10 mouse cellular contexts compared by ENCODE assay signal in genomic region chr14:99043499-99043898, GRCm38 (mm10). TPM values are rescaled to one million over a fixed set of nuclear protein-coding genes. Genes with fewer than 3 reads are reported as not detected.
DNase-seq lines count a peak whose midpoint lies in the region; ATAC-seq and TF ChIP-seq lines count a peak whose summit lies in the region.
"Had no signal": no experiment of that assay in that cellular context is flagged by ENCODE, and none has a peak within 500 bp of the region (broad histone marks: within the 10 kb centered on the region; RNA-seq: fewer than 3 reads in every experiment).

No protein-coding gene starts in this region.

- peak overlapping the region; percentile 73 for H3K4me2 ChIP-seq in embryonic facial prominence, embryonic 15.5 days (replicated peaks)
- peak overlapping the region; percentile 81 for H3K4me2 ChIP-seq in hindbrain, embryonic 16.5 days (ENCODE audit: low read length)
- H3K4me2 ChIP-seq in midbrain, embryonic 15.5 days, result peak overlapping the region; percentile 91; the same call in 1 of the 2 replicates

- H3K4me3 ChIP-seq in layer of hippocampus, adult 2 months, result peak overlapping the region; percentile 20; the same call in 1 of the 2 replicates
- no peak overlapping the region for H3K4me3 ChIP-seq in embryonic facial prominence, embryonic 15.5 days (replicated peaks)
- no peak overlapping the region for H3K4me3 ChIP-seq in hindbrain, embryonic 16.5 days (ENCODE audit: low read length)
- no peak overlapping the region for H3K4me3 ChIP-seq in midbrain, embryonic 15.5 days
- H3K4me3 ChIP-seq in cerebellum, adult 2 months (replicated peaks; ENCODE audit: insufficient read depth, low read depth, low read length), result no peak overlapping the region

- no peak for TF ChIP-seq POLR2A in cerebellum, adult 2 months (IDR thresholded peaks at IDR 0.05; ENCODE audit: borderline replicate concordance, insufficient read depth, low read length)

- no peaks in the 10 kb centered on the region for H3K9me3 ChIP-seq in embryonic facial prominence, embryonic 15.5 days (replicated peaks)
- H3K9me3 ChIP-seq in hindbrain, embryonic 16.5 days (ENCODE audit: control insufficient read depth, low read length), result no peaks in the 10 kb centered on the region
- no peaks in the 10 kb centered on the region for H3K9me3 ChIP-seq in midbrain, embryonic 15.5 days

- H3K9ac ChIP-seq in embryonic facial prominence, embryonic 15.5 days, result no peak overlapping the region
- H3K9ac ChIP-seq in hindbrain, embryonic 16.5 days (ENCODE audit: low read depth, low read length), result no peak overlapping the region
- H3K9ac ChIP-seq in midbrain, embryonic 15.5 days, result no peak overlapping the region

- TF ChIP-seq CTCF in layer of hippocampus, adult 2 months (conservative IDR thresholded peaks at IDR 0.05), result no peak
- no peak for TF ChIP-seq CTCF in cerebellum, adult 2 months (IDR thresholded peaks at IDR 0.05; ENCODE audit: borderline replicate concordance, insufficient read depth, low read depth, low read length)

- H3K27me3 ChIP-seq in embryonic facial prominence, embryonic 15.5 days, result no peaks in the 10 kb centered on the region
- H3K27me3 ChIP-seq in hindbrain, embryonic 16.5 days (replicated peaks; ENCODE audit: control insufficient read depth, insufficient read depth, low read length), result no peaks in the 10 kb centered on the region
- H3K27me3 ChIP-seq in midbrain, embryonic 15.5 days (replicated peaks), result no peaks in the 10 kb centered on the region
- H3K27me3 ChIP-seq in cerebellum, adult 2 months (ENCODE audit: control insufficient read depth, insufficient read depth, low read length), result no peaks in the 10 kb centered on the region

- DNase-seq in layer of hippocampus, adult 2 months (ENCODE audit: low spot score in 2 of 2), result no peak
- no peak for DNase-seq in layer of hippocampus, adult 8-10 months (ENCODE audit: low spot score in 2 of 2)
- DNase-seq in ovary, postnatal 36 days (ENCODE audit: low spot score), result no peak
- DNase-seq in testis, postnatal 14 days (ENCODE audit: low spot score), result no peak
- no peak for DNase-seq in cerebellum, adult 2 months
- DNase-seq: kidney, adult 2 months had no signal

- ATAC-seq in embryonic facial prominence, embryonic 15.5 days (ENCODE audit: insufficient number of reproducible peaks, low FRiP score, low TSS enrichment, low read depth), result no peak
- no peak for ATAC-seq in hindbrain, embryonic 16.5 days
- ATAC-seq in midbrain, embryonic 15.5 days (replicated peaks), result no peak
- ATAC-seq: activated CD4-positive, CD25-positive, alpha-beta regulatory T cell, adult 4 months had no signal

- 0 out of 2 replicates have a peak, but pooled peaks cover 3% of the 10 kb centered on the region for H3K36me3 ChIP-seq in embryonic facial prominence, embryonic 15.5 days
- H3K36me3 ChIP-seq in hindbrain, embryonic 16.5 days (ENCODE audit: control insufficient read depth, insufficient read depth, low read length), result 0 out of 2 replicates have a peak, but pooled peaks cover 2% of the 10 kb centered on the region
- H3K36me3 ChIP-seq in midbrain, embryonic 15.5 days (replicated peaks), result no peaks in the 10 kb centered on the region

- peaks cover 27% of the 10 kb centered on the region for H3K4me1 ChIP-seq in embryonic facial prominence, embryonic 15.5 days
- H3K4me1 ChIP-seq in hindbrain, embryonic 16.5 days (ENCODE audit: control insufficient read depth, insufficient read depth, low read depth, low read length), result peaks cover 24% of the 10 kb centered on the region
- H3K4me1 ChIP-seq in midbrain, embryonic 15.5 days, result peaks cover 27% of the 10 kb centered on the region
- H3K4me1 ChIP-seq in cerebellum, adult 2 months (ENCODE audit: control insufficient read depth, insufficient read depth, low read length), result peaks cover 8% of the 10 kb centered on the region

- H3K27ac ChIP-seq in layer of hippocampus, adult 2 months, result no peak overlapping the region
- no peak overlapping the region for H3K27ac ChIP-seq in embryonic facial prominence, embryonic 15.5 days (replicated peaks)
- no peak overlapping the region for H3K27ac ChIP-seq in hindbrain, embryonic 16.5 days (ENCODE audit: low read depth, low read length)
- no peak overlapping the region for H3K27ac ChIP-seq in midbrain, embryonic 15.5 days
- H3K27ac ChIP-seq in cerebellum, adult 2 months (ENCODE audit: insufficient read depth, low read length), result no peak overlapping the region

- WGBS in embryonic facial prominence, embryonic 15.5 days, result 60% methylated on average over 1 of the region's 1 CpGs
- 27% methylated on average over 1 of the region's 1 CpGs for WGBS in hindbrain, embryonic 16.5 days
- 42% methylated on average over 1 of the region's 1 CpGs for WGBS in midbrain, embryonic 15.5 days
- WGBS in cerebellum, adult 2 months, result 47% methylated on average over 1 of the region's 1 CpGs

RNA-seq across cellular contexts. Expression of gene Mzt1, which starts 2.4 kb away (rescaled TPM):
- 10 to 100 TPM; 65.4 to 76.2 TPM for total RNA-seq in layer of hippocampus, adult 2 months (2021)
- 10 to 100 TPM; 56.2 to 72.0 (median 64.8) TPM for total RNA-seq in layer of hippocampus, adult 8-10 months (2022)
- 64.3 and 69.2 TPM in 2 replicates for polyA plus RNA-seq in embryonic facial prominence, embryonic 15.5 days (2015; fragmentation: Nextera tagmentation; extraction: Ambion mirVana)
- 88.4 and 92.7 TPM in 2 replicates for polyA plus RNA-seq in hindbrain, embryonic 16.5 days (2015; fragmentation: Nextera tagmentation; extraction: Ambion mirVana)
- 104 and 113 TPM in 2 replicates for polyA plus RNA-seq in midbrain, embryonic 15.5 days (2015; fragmentation: Nextera tagmentation; extraction: Ambion mirVana)
- polyA plus RNA-seq in cerebellum, adult 2 months (2012; rRNA removed), result 57.7 and 60.9 TPM in 2 replicates

RNA-seq across cellular contexts. Expression of gene Bora, which starts 2.5 kb away (rescaled TPM):
- total RNA-seq in layer of hippocampus, adult 2 months (2021), result 1 to 10 TPM; 2.5 to 3.5 TPM
- total RNA-seq in layer of hippocampus, adult 8-10 months (2022), result 1 to 10 TPM; 2.0 to 3.6 (median 2.1) TPM
- 46.7 and 48.5 TPM in 2 replicates for polyA plus RNA-seq in embryonic facial prominence, embryonic 15.5 days (2015; fragmentation: Nextera tagmentation; extraction: Ambion mirVana)
- 14.4 and 15.3 TPM in 2 replicates for polyA plus RNA-seq in hindbrain, embryonic 16.5 days (2015; fragmentation: Nextera tagmentation; extraction: Ambion mirVana)
- polyA plus RNA-seq in midbrain, embryonic 15.5 days (2015; fragmentation: Nextera tagmentation; extraction: Ambion mirVana), result 12.8 and 13.7 TPM in 2 replicates
- 4.2 and 4.3 TPM in 2 replicates for polyA plus RNA-seq in cerebellum, adult 2 months (2012; rRNA removed)

RNA-seq across cellular contexts. Expression of gene Rpl36a-ps1, which starts 49.4 kb away (rescaled TPM):
- 1 to 10 TPM; 2.1 TPM for total RNA-seq in layer of hippocampus, adult 2 months (2021)
- total RNA-seq in layer of hippocampus, adult 8-10 months (2022), result 1 to 10 TPM; 1.3 to 4.4 (median 2.8) TPM
- polyA plus RNA-seq in embryonic facial prominence, embryonic 15.5 days (2015; fragmentation: Nextera tagmentation; extraction: Ambion mirVana), result 1.6 and 2.4 TPM in 2 replicates
- polyA plus RNA-seq in hindbrain, embryonic 16.5 days (2015; fragmentation: Nextera tagmentation; extraction: Ambion mirVana), result 0.81 and 1.1 TPM in 2 replicates
- polyA plus RNA-seq in midbrain, embryonic 15.5 days (2015; fragmentation: Nextera tagmentation; extraction: Ambion mirVana), result not detected in 2 replicates
- 1.2 and 1.8 TPM in 2 replicates for polyA plus RNA-seq in cerebellum, adult 2 months (2012; rRNA removed)
- polyA plus RNA-seq: kidney, adult 2 months had no signal

RNA-seq across cellular contexts. Expression of gene Pibf1, which starts 55.7 kb away (rescaled TPM):
- 10 to 100 TPM; 14.1 to 15.5 TPM for total RNA-seq in layer of hippocampus, adult 2 months (2021)
- 10 to 100 TPM; 13.3 to 17.2 (median 14.5) TPM for total RNA-seq in layer of hippocampus, adult 8-10 months (2022)
- polyA plus RNA-seq in embryonic facial prominence, embryonic 15.5 days (2015; fragmentation: Nextera tagmentation; extraction: Ambion mirVana), result 19.2 and 19.9 TPM in 2 replicates
- polyA plus RNA-seq in hindbrain, embryonic 16.5 days (2015; fragmentation: Nextera tagmentation; extraction: Ambion mirVana), result 16.3 and 17.0 TPM in 2 replicates
- polyA plus RNA-seq in midbrain, embryonic 15.5 days (2015; fragmentation: Nextera tagmentation; extraction: Ambion mirVana), result 15.8 and 17.4 TPM in 2 replicates
- polyA plus RNA-seq in cerebellum, adult 2 months (2012; rRNA removed), result 6.5 and 7.3 TPM in 2 replicates

RNA-seq across cellular contexts. Expression of gene Dis3, which starts 56.1 kb away (rescaled TPM):
- 10 to 100 TPM; 16.4 to 21.5 TPM for total RNA-seq in layer of hippocampus, adult 2 months (2021)
- total RNA-seq in layer of hippocampus, adult 8-10 months (2022), result 10 to 100 TPM; 16.4 to 24.8 (median 18.4) TPM
- polyA plus RNA-seq in embryonic facial prominence, embryonic 15.5 days (2015; fragmentation: Nextera tagmentation; extraction: Ambion mirVana), result 25.5 and 27.6 TPM in 2 replicates
- 19.8 and 21.2 TPM in 2 replicates for polyA plus RNA-seq in hindbrain, embryonic 16.5 days (2015; fragmentation: Nextera tagmentation; extraction: Ambion mirVana)
- polyA plus RNA-seq in midbrain, embryonic 15.5 days (2015; fragmentation: Nextera tagmentation; extraction: Ambion mirVana), result 20.8 and 22.5 TPM in 2 replicates
- 12.8 and 14.8 TPM in 2 replicates for polyA plus RNA-seq in cerebellum, adult 2 months (2012; rRNA removed)
